Mouse (Mus musculus): ENCODE measurements around the gene Smad9. TPM values are rescaled to one million over a fixed set of nuclear protein-coding genes. Genes with fewer than 3 reads are reported as not detected.

Smad9 gene
- 0.66 TPM for polyA plus RNA-seq (2015; fragmentation: Illumina TruSeq; extraction: RNeasy Lipid Tissue Mini Kit (QIAGEN cat#74804); ENCODE audit: insufficient read depth, low replicate concordance)

DNA sequence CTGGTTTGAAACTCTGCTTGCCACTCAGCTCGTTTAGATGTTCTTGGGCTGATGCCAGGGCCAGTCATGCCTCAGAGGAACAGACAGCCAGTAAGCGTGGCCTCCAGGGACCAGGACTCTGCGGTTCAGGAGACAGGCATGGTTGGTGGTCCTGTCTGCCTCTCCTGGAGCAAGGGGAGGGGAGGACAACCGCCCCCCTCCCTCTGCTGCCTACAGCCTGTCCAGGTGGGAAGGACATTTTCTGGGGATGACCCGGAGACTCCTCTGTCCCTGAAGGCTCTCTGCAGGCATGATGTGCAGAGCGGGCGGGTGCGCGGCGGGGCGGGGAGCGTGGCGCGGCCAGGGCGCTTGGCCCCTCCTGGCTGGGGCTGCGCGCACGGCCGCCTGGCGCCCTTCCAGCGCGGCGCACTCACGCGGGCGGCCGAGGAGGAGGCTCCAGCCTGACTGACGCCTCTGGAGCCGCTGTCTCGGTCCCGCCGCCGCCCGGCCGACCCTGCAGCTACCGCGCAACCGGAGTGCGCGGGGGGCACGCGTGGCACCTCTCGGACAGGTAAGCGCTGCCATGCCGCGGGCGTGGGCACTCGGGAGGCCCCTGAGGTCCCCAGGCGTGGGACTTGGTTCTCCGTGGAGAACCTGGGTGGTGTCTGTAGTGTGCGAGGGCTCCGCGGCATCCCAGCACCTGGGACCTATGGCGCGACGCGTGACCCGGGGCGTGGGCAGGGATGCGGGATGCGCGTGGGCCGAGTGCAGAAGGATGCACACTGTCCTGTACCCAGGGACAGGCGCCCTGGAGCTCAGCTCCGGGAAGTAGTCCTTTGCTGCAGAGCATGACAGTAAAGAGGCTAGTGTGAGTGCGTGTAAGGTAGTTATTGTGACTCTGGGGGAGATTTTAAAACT lies at the start of gene Smad9:
Gene Smad9, plus strand, starts transcription at position 438 of the 897 bp plus-strand sequence.

DNA sequence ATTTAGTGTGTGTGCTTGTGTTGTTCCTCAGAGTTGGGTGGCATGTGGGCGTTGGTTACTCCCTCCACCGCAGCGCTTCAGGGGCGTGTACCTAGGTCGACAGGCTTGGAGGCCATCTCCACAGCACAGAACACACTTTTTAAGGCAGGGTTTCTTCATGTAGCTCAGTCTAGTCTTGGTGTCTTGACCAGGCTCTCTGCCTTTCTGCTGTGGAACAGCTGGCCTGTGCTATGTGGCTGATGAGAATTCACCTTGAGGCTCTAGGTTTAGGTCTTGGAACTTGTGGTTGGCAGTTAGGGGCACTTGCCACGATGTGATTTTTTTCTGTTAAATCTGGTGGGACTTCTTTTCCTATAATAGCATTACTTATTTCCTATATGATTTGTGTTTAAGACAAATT lies 41.1 kb upstream of the Smad9 start, which contains the start of gene Gm21958:
Gene Gm21958, minus strand, starts transcription at position 101 of the 400 bp plus-strand sequence.

DNA sequence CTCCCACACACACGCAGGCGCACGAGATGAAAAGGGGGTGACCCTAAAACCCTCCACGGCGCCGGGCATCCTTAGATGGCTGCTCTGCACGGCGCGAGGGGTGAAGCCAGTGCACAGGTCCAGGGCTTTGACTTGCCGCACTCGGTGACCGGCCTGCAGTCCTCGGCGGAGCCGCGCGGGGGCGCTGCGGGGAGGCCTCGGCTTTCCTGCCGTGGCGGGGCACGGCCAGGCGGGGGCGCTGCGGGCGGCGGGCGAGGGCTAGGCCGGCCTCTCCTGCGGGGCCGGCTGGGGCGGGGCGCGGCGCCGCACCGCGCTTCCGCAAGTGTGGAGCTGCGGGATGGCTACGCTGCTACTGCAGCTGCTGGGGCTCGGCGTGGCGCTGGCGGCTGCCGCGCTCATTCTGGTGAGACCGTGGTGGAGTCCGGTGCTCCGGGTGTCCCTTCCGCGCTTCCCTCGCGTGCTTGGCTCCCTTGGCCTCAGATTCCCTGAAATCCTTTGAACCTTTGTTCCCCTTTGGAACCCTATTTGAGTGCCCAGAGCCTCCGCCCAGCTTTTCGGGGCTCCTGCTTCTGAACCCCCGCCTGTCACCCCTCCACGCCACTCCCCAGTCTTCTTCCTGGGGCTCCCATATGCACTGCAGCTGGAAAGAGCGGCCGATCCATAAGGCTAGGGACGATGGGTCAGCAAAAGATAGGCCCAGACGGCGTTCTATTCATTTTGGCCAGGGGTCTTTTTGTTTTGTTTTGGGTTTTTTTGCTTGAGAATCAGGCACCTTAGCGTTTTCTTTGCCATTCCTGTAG lies 19.9 kb upstream of the Smad9 start, which contains the start of the genes Exosc8 and Alg5:
Gene Exosc8, minus strand, starts transcription at position 147 of the 800 bp plus-strand sequence.
Gene Alg5, plus strand, starts transcription at position 293 of the 800 bp plus-strand sequence.

DNA sequence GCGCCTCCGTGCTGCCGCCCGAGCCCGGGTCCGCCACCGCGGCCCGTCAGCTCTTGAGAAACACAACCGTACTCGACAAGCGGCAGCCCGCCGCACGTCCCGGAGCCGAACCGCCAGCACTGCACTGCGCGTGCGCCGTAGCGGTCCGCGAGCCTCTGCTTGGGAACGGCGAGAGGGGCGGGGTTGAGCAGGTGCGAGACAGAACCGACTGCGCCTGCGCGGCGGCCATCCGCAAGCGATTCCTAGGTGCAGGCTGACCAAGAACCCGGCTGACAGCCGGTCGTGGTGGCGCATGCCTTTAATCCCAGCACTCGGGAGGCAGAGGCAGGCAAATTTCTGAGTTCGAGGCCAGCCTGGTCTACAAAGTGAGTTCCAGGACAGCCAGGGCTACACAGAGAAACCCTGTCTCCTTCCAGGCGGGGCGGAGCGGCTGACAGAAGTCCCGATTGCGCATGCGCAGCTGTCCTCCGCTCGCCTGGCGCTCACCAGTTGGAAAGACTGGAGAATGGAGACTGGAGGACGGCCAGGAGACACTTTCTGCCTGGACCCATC lies 52.4 kb downstream of the Smad9 start, which contains the start of gene Rfxap:
Gene Rfxap, minus strand, starts transcription at position 126 of the 552 bp plus-strand sequence.

Other genes starting within 250 kb of the Smad9 start
- 162 TPM for gene Supt20, start 62.8 kb upstream of the Smad9 start, polyA plus RNA-seq (2015; fragmentation: Illumina TruSeq; extraction: RNeasy Lipid Tissue Mini Kit (QIAGEN cat#74804); ENCODE audit: insufficient read depth, low replicate concordance)
- not detected for gene Gm21958, start 41.2 kb upstream of the Smad9 start, polyA plus RNA-seq (2015; fragmentation: Illumina TruSeq; extraction: RNeasy Lipid Tissue Mini Kit (QIAGEN cat#74804); ENCODE audit: insufficient read depth, low replicate concordance)
- gene Exosc8, start 20.2 kb upstream of the Smad9 start, polyA plus RNA-seq (2015; fragmentation: Illumina TruSeq; extraction: RNeasy Lipid Tissue Mini Kit (QIAGEN cat#74804); ENCODE audit: insufficient read depth, low replicate concordance) = 97.6 TPM
- gene Alg5, start 20.0 kb upstream of the Smad9 start, polyA plus RNA-seq (2015; fragmentation: Illumina TruSeq; extraction: RNeasy Lipid Tissue Mini Kit (QIAGEN cat#74804); ENCODE audit: insufficient read depth, low replicate concordance) = 47.2 TPM
- 29.7 TPM for gene Rfxap, start 52.2 kb downstream of the Smad9 start, polyA plus RNA-seq (2015; fragmentation: Illumina TruSeq; extraction: RNeasy Lipid Tissue Mini Kit (QIAGEN cat#74804); ENCODE audit: insufficient read depth, low replicate concordance)
- gene Sertm1, start 160.3 kb downstream of the Smad9 start, polyA plus RNA-seq (2015; fragmentation: Illumina TruSeq; extraction: RNeasy Lipid Tissue Mini Kit (QIAGEN cat#74804); ENCODE audit: insufficient read depth, low replicate concordance) = not detected

All from spleen, adult 10 weeks (tissue).